Mouse (Mus musculus): ENCODE measurements at regions not wholly inside any gene's neighbourhood (a gene's known extent, or its start where the extent isn't known, plus 50 kb on each side); places are given as distances from the start of the nearest gene placed in this dataset.

GRCm38 (mm10) chr6:127381148-127381888 is 65.3 kb upstream of the Parp11 start:
- TF ChIP-seq CTCF (IDR thresholded peaks at IDR 0.05; ENCODE audit: low read depth) (no peak), EP300 (optimal IDR thresholded peaks at IDR 0.05) (no peak)

All from stomach, postnatal 0 days (tissue).